ENCODE assay signal across 11 mouse cellular contexts in the genomic region with DNA sequence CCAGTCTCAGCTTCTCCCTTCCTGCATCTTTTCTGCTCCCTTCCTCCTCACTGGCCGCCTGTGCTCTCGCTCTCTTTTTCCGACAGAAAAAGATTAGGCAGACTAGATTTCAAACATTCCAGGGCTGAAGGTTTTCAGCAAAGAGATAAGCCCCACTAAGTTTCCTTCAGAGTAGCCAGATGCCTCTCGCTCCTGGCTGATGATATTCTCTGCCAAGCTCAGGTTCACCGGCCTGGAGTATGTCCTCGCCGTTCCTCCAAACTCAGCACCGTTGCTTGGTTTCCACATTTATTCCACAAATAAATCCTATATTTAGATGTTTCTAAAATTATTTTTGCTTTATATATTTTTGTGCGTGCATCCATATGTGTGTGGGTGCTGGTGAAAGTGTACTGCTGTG. TPM values are rescaled to one million over a fixed set of nuclear protein-coding genes. Genes with fewer than 3 reads are reported as not detected.
A peak's percentile ranks its signal among the peaks of the same experiment; 100 is the strongest.
DNase-seq lines count a peak whose midpoint lies in the region; ATAC-seq lines count a peak whose summit lies in the region.
"Had no signal": no experiment of that assay in that cellular context is flagged by ENCODE, and none has a peak within 500 bp of the region (broad histone marks: within the 10 kb centered on the region; RNA-seq: fewer than 3 reads in every experiment).

No protein-coding gene starts in this region.

- no peak for DNase-seq in forebrain, embryonic 10.5 days (ENCODE audit: extremely low spot score, low spot score)
- no peak for DNase-seq in forebrain, embryonic 14.5 days (ENCODE audit: low spot score)
- DNase-seq in kidney, postnatal 36 days, result no peak
- no peak for DNase-seq in embryo, embryonic 11 days
- DNase-seq: cerebellum, postnatal 36 days; liver; right cerebral cortex, postnatal 14 days had no signal

- peaks cover 7% of the 10 kb centered on the region; the same call in 1 of the 2 replicates for H3K27me3 ChIP-seq in forebrain, embryonic 10.5 days (ENCODE audit: poor library complexity, severe bottlenecking)
- no peaks in the 10 kb centered on the region for H3K27me3 ChIP-seq in forebrain, embryonic 14.5 days (replicated peaks; ENCODE audit: control insufficient read depth, insufficient read depth, low read length)
- no peaks in the 10 kb centered on the region for H3K27me3 ChIP-seq in kidney, embryonic 14.5 days (ENCODE audit: control insufficient read depth, insufficient read depth, low read length)
- no peaks in the 10 kb centered on the region for H3K27me3 ChIP-seq in embryonic facial prominence, embryonic 13.5 days
- H3K27me3 ChIP-seq in limb, embryonic 12.5 days, result no peaks in the 10 kb centered on the region
- no peaks in the 10 kb centered on the region for H3K27me3 ChIP-seq in midbrain, embryonic 16.5 days (ENCODE audit: control insufficient read depth, insufficient read depth, low read depth, low read length)

- H3K9me3 ChIP-seq in forebrain, embryonic 10.5 days, result no peaks in the 10 kb centered on the region
- no peaks in the 10 kb centered on the region for H3K9me3 ChIP-seq in forebrain, embryonic 14.5 days (replicated peaks; ENCODE audit: control insufficient read depth, low read length)
- no peaks in the 10 kb centered on the region for H3K9me3 ChIP-seq in kidney, embryonic 14.5 days (ENCODE audit: control insufficient read depth, low read length)
- no peaks in the 10 kb centered on the region for H3K9me3 ChIP-seq in embryonic facial prominence, embryonic 13.5 days
- H3K9me3 ChIP-seq in limb, embryonic 12.5 days, result no peaks in the 10 kb centered on the region
- no peaks in the 10 kb centered on the region for H3K9me3 ChIP-seq in midbrain, embryonic 16.5 days (replicated peaks; ENCODE audit: control insufficient read depth, low read length, poor library complexity, severe bottlenecking)

- no peak for ATAC-seq in forebrain, embryonic 14.5 days
- no peak for ATAC-seq in kidney, embryonic 14.5 days (ENCODE audit: low FRiP score, low TSS enrichment)
- ATAC-seq in embryonic facial prominence, embryonic 13.5 days (ENCODE audit: insufficient number of reproducible peaks, insufficient read depth, low FRiP score, low TSS enrichment, low read depth), result no peak
- ATAC-seq in limb, embryonic 12.5 days (ENCODE audit: insufficient number of reproducible peaks, insufficient read depth, low FRiP score, low TSS enrichment, low read depth), result no peak
- no peak for ATAC-seq in midbrain, embryonic 16.5 days

- H3K36me3 ChIP-seq in forebrain, embryonic 10.5 days (replicated peaks), result no peaks in the 10 kb centered on the region
- no peaks in the 10 kb centered on the region for H3K36me3 ChIP-seq in forebrain, embryonic 14.5 days (ENCODE audit: control insufficient read depth, insufficient read depth, low read length)
- no peaks in the 10 kb centered on the region for H3K36me3 ChIP-seq in kidney, embryonic 14.5 days (ENCODE audit: control insufficient read depth, insufficient read depth, low read length)
- no peaks in the 10 kb centered on the region for H3K36me3 ChIP-seq in embryonic facial prominence, embryonic 13.5 days
- no peaks in the 10 kb centered on the region for H3K36me3 ChIP-seq in limb, embryonic 12.5 days
- H3K36me3 ChIP-seq in midbrain, embryonic 16.5 days (ENCODE audit: control insufficient read depth, insufficient read depth, low read length), result no peaks in the 10 kb centered on the region

- H3K4me2 ChIP-seq in forebrain, embryonic 14.5 days (ENCODE audit: low read length), result no peak overlapping the region
- H3K4me2 ChIP-seq in kidney, embryonic 14.5 days (replicated peaks; ENCODE audit: low read depth, low read length), result no peak overlapping the region
- H3K4me2 ChIP-seq in embryonic facial prominence, embryonic 13.5 days, result no peak overlapping the region
- H3K4me2 ChIP-seq in limb, embryonic 12.5 days, result no peak overlapping the region
- H3K4me2 ChIP-seq in midbrain, embryonic 16.5 days (ENCODE audit: low read length), result no peak overlapping the region

- H3K27ac ChIP-seq in forebrain, embryonic 10.5 days, result peak overlapping the region; percentile 85
- no peak overlapping the region for H3K27ac ChIP-seq in forebrain, embryonic 14.5 days (ENCODE audit: low read depth, low read length)
- peak overlapping the region; percentile 4; the same call in 1 of the 2 replicates for H3K27ac ChIP-seq in kidney, embryonic 14.5 days (ENCODE audit: low read depth, low read length)
- peak overlapping the region; percentile 77 for H3K27ac ChIP-seq in embryonic facial prominence, embryonic 13.5 days
- peak overlapping the region; percentile 12 for H3K27ac ChIP-seq in limb, embryonic 12.5 days
- H3K27ac ChIP-seq in midbrain, embryonic 16.5 days (ENCODE audit: low read length), result no peak overlapping the region

- H3K4me1 ChIP-seq in forebrain, embryonic 10.5 days, result peaks cover 36% of the 10 kb centered on the region
- H3K4me1 ChIP-seq in forebrain, embryonic 14.5 days (ENCODE audit: control insufficient read depth, insufficient read depth, low read length), result no peaks in the 10 kb centered on the region
- peaks cover 13% of the 10 kb centered on the region for H3K4me1 ChIP-seq in kidney, embryonic 14.5 days (ENCODE audit: control insufficient read depth, insufficient read depth, low read length)
- H3K4me1 ChIP-seq in embryonic facial prominence, embryonic 13.5 days, result peaks cover 22% of the 10 kb centered on the region
- peaks cover 22% of the 10 kb centered on the region for H3K4me1 ChIP-seq in limb, embryonic 12.5 days (replicated peaks)
- no peaks in the 10 kb centered on the region for H3K4me1 ChIP-seq in midbrain, embryonic 16.5 days (ENCODE audit: control insufficient read depth, insufficient read depth, low read length)

- no peak overlapping the region for H3K4me3 ChIP-seq in forebrain, embryonic 10.5 days
- H3K4me3 ChIP-seq in forebrain, embryonic 14.5 days (ENCODE audit: low read depth, low read length), result no peak overlapping the region
- H3K4me3 ChIP-seq in kidney, embryonic 14.5 days (ENCODE audit: low read length), result no peak overlapping the region
- H3K4me3 ChIP-seq in embryonic facial prominence, embryonic 13.5 days, result no peak overlapping the region
- no peak overlapping the region for H3K4me3 ChIP-seq in limb, embryonic 12.5 days (replicated peaks)
- no peak overlapping the region for H3K4me3 ChIP-seq in midbrain, embryonic 16.5 days (ENCODE audit: low read depth, low read length)

- WGBS in forebrain, embryonic 10.5 days, result 61% methylated on average over 9 of the region's 9 CpGs
- WGBS in forebrain, embryonic 14.5 days, result 73% methylated on average over 9 of the region's 9 CpGs
- 68% methylated on average over 9 of the region's 9 CpGs for WGBS in kidney, embryonic 14.5 days
- WGBS in embryonic facial prominence, embryonic 13.5 days, result 53% methylated on average over 9 of the region's 9 CpGs
- 64% methylated on average over 9 of the region's 9 CpGs for WGBS in limb, embryonic 12.5 days
- 66% methylated on average over 9 of the region's 9 CpGs for WGBS in midbrain, embryonic 16.5 days

- no peak overlapping the region for H3K9ac ChIP-seq in forebrain, embryonic 14.5 days (ENCODE audit: low read length)
- H3K9ac ChIP-seq in kidney, embryonic 14.5 days (ENCODE audit: low read depth, low read length), result no peak overlapping the region
- H3K9ac ChIP-seq in embryonic facial prominence, embryonic 13.5 days, result no peak overlapping the region
- no peak overlapping the region for H3K9ac ChIP-seq in limb, embryonic 12.5 days (replicated peaks)
- no peak overlapping the region for H3K9ac ChIP-seq in midbrain, embryonic 16.5 days (ENCODE audit: low read depth, low read length)

RNA-seq across cellular contexts. Expression of a gene that starts 54.3 kb away (rescaled TPM):
- 49.9 and 64.8 TPM in 2 replicates for polyA plus RNA-seq in forebrain, embryonic 10.5 days (2016; fragmentation: Nextera tagmentation; extraction: Ambion mirVana)
- 14.6 and 16.4 TPM in 2 replicates for polyA plus RNA-seq in forebrain, embryonic 14.5 days (2014; fragmentation: Nextera tagmentation; extraction: Ambion mirVana)
- 22.4 and 30.9 TPM in 2 replicates for polyA plus RNA-seq in kidney, embryonic 14.5 days (2014; fragmentation: Nextera tagmentation; extraction: Ambion mirVana)
- 50.3 TPM in 2 replicates for polyA plus RNA-seq in embryonic facial prominence, embryonic 13.5 days (2015; fragmentation: Nextera tagmentation; extraction: Ambion mirVana)
- 58.7 and 65.8 TPM in 2 replicates for polyA plus RNA-seq in limb, embryonic 12.5 days (2016; fragmentation: Nextera tagmentation; extraction: Ambion mirVana)
- polyA plus RNA-seq in midbrain, embryonic 16.5 days (2015; fragmentation: Nextera tagmentation; extraction: Ambion mirVana), result 7.2 and 7.9 TPM in 2 replicates

RNA-seq across cellular contexts. Expression of a gene that starts 54.4 kb away (rescaled TPM):
- 41.9 and 42.3 TPM in 2 replicates for polyA plus RNA-seq in forebrain, embryonic 10.5 days (2016; fragmentation: Nextera tagmentation; extraction: Ambion mirVana)
- polyA plus RNA-seq in forebrain, embryonic 14.5 days (2014; fragmentation: Nextera tagmentation; extraction: Ambion mirVana), result 129 and 147 TPM in 2 replicates
- 63.2 and 65.5 TPM in 2 replicates for polyA plus RNA-seq in kidney, embryonic 14.5 days (2014; fragmentation: Nextera tagmentation; extraction: Ambion mirVana)
- polyA plus RNA-seq in embryonic facial prominence, embryonic 13.5 days (2015; fragmentation: Nextera tagmentation; extraction: Ambion mirVana), result 29.8 and 39.4 TPM in 2 replicates
- 21.7 and 25.4 TPM in 2 replicates for polyA plus RNA-seq in limb, embryonic 12.5 days (2016; fragmentation: Nextera tagmentation; extraction: Ambion mirVana)
- 151 and 166 TPM in 2 replicates for polyA plus RNA-seq in midbrain, embryonic 16.5 days (2015; fragmentation: Nextera tagmentation; extraction: Ambion mirVana)

Comparison
In these comparisons a context has a peak if more than half of its experiments do, and no peak if none do; other contexts are left out.
1. H3K27ac ChIP-seq: peak in forebrain, embryonic 10.5 days (single experiment), kidney, embryonic 14.5 days (single experiment), embryonic facial prominence, embryonic 13.5 days (single experiment) and limb, embryonic 12.5 days (single experiment); none in forebrain, embryonic 14.5 days (single experiment) and midbrain, embryonic 16.5 days (single experiment).